Mouse (Mus musculus): ENCODE data around the gene Lgals8. TPM values are rescaled to one million over a fixed set of nuclear protein-coding genes. Genes with fewer than 3 reads are reported as not detected.

Gene Lgals8
- 20.8 and 52.6 TPM in 2 replicates for polyA plus RNA-seq (2012; rRNA removed; ENCODE audit: low replicate concordance)

DNA sequence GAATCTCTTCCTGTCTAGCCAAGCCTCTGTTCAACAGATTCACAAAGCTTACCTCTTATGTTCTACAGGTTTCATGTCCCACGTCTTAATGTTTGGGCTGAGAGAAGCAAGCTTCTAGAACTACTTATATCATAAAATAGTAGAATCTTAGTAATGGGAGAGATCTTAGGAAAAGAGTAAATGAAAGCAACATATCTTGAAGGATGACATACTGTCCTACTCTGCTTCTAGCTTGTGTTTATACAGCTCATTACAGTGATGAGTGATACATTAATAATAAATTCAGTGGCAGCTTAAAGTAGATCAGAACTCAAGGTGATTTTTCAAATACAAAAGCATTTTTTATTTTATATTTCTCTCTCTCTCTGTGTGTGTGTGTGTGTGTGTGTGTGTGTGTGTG is at the start of gene Lgals8:
Lgals8 (minus strand) TSS at position 101 of the 400 bp plus-strand sequence.

DNA sequence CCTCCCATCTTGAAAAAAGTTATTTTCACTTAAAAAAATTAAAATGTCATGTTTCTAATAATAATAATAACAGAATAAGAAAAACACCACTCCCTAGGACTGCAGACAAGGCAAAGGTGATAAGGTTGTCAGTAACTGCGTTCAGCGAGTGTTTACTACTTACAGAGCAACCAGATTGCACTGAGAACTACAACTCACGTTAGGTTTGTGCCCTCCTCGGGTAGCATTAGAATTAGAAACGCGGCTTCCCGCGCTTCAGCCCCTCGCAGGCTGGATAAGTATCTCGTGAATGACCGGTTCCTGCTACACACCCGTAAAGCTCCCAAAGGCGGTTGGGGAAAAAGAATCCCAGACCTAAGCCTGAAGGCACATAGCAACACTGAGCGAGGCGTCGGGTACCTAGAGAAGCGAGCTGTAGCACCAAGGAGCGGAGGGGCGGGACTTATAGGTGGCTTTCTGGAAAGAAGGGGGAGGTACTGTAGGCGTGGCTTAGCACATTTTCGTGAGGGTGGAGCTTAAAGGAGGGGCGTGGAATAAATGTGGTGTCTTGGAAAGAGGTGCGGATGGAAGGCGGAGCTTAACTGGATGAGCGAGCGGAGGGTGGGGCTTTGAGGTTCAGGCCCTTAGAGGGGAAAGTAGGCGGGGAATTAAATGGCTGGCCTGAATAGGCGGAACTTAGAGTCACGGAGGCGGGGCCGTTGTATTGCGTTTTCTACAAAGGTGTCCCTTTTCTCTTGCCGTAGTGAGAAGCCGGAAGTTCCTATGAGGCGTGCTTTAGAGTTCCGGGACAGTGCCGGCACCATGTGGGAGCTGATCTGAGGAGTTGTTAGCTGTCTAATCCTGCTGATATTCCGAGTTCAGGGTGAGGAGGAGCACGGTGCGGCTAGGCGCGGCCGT is 69.9 kb downstream of the Lgals8 start, which contains the start of gene Heatr1:
Heatr1 (plus strand) TSS at position 419 of the 897 bp plus-strand sequence.

Other genes starting within 250 kb of the Lgals8 start
- 6.9 and 7.5 TPM in 2 replicates for gene Mtr, start 206.8 kb downstream of the Lgals8 start, polyA plus RNA-seq (2012; rRNA removed; ENCODE audit: low replicate concordance)
- 5.4 and 174 TPM in 2 replicates for gene Actn2, start 124.2 kb downstream of the Lgals8 start, polyA plus RNA-seq (2012; rRNA removed; ENCODE audit: low replicate concordance)
- 25.7 and 28.8 TPM in 2 replicates for gene Heatr1, start 69.9 kb downstream of the Lgals8 start, polyA plus RNA-seq (2012; rRNA removed; ENCODE audit: low replicate concordance)
- 0.96 and 1.3 TPM in 2 replicates for gene Edaradd, start 55.5 kb upstream of the Lgals8 start, polyA plus RNA-seq (2012; rRNA removed; ENCODE audit: low replicate concordance)
- gene Ero1lb, start 100.9 kb upstream of the Lgals8 start, polyA plus RNA-seq (2012; rRNA removed; ENCODE audit: low replicate concordance) = 4.3 and 10.0 TPM in 2 replicates